Mouse (Mus musculus) common myeloid progenitor, adult 5-6 weeks (primary cell): ENCODE measurements around the gene Gm20683. TPM values are rescaled to one million over a fixed set of nuclear protein-coding genes. Genes with fewer than 3 reads are reported as not detected.
A peak's percentile ranks its signal among the peaks of the same experiment; 100 is the strongest.

Source experiments
- ATAC-seq: replicated peaks from 2 replicates; pipeline ENCODE4 v1.8.0; 2016; ENCODE audit warnings: low read depth, mild to moderate bottlenecking, moderate TSS enrichment, inconsistent platforms; ENCODE audit not compliant: poor library complexity, severe bottlenecking
- total RNA-seq: library from RNA; stranded (forward); fragments of 200-1000, 187-1606 nt; gene quantifications from 2 replicates; pipeline ENCODE4 v1.2.3, GENCODE M21; 2017

Gm20683 gene
- total RNA-seq, 1 experiment from 2014 or later = not detected

DNA sequence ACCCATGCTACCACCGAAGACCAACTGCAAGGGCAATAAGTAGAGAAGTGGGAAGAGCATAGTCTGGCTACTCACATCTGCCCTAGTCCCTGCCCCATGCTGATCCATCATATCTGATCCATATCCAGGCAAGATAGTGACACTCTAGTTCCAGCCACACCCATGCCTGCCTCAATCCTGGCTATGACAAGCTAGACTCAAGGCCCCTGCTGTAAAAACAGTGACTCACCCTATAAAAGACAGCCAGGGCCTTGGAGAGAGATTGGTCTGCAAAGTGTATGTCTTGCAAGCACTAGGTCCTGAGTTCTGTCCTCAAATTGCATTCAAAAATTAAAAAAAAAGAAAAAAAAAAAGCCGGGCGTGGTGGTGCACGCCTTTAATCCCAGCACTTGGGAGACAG is 35.1 kb downstream of the Gm20683 start:
- no peak for ATAC-seq

DNA sequence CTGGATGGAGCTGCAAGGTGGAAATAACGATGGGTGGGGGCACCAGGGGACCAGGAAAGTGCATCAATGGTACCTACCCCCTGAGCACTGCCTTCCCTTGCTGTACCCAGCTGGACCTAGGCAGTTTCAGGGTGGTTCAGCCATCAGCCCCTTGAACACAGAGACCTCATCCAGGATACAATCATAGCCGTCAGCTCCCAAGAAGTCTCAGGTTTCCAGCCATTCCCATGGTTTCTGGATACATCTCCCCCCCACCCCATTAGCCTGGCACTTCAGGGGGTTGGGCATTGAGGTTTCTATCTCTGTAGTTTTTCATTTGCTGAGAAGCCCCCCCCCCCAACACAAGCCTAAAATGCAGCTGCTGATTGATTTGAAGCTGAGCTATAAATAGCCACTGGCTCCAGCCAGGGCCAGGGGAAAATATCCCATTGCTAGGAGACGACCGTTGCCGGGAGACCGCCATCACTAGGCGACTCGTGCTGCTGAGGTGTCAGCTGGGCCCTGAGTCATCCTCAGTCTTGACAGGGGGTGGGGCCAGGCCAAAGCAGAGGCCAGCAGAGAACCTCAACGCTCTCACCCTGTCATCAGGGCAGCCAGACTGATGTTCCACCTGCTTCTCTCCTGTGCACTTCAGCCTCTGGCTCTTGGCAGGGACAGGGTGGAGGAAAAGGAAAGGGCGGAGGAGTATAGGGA is 38.6 kb downstream of the Gm20683 start:
- ATAC-seq = no peak; the same call in 1 of the 2 replicates

- ATAC-seq = peak; percentile 80
Observed at GRCm38 (mm10) chr17:25801029-25801428, 40.5 kb downstream of the Gm20683 start.

- peak; percentile 62 for ATAC-seq
Observed at GRCm38 (mm10) chr17:25796951-25797369, 44.6 kb downstream of the Gm20683 start, which contains the start of gene Metrn. Gene Metrn, minus strand, starts transcription at chr17:25797136.

GRCm38 (mm10) chr17:25796211-25796771 is 45.3 kb downstream of the Gm20683 start:
- no peak for ATAC-seq

DNA sequence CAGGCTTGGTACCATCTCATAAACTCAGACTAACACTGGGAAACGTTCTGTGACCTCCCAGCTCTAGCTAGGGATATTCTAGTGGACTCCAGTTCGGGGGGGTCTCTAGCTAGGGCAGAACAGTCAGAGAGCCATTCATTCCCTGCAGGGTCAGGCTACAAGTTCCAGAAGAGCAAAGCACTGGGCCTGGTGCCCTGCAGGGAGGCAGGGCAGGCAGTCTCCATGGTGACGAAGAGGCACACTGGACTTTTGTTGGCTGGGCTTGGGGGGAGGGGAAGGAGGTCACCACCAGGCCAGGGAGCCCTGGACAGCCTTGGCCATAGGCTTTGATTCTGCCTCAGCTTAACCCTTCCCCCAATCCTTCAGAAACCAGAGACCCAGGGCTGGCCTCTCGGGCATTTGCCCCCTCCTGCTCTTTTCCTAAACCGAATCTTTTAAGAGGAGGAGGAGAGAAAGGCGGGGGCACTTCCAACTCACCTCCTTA is 45.9 kb downstream of the Gm20683 start, which contains the start of gene AC134908.4:
AC134908.4 (minus strand) TSS at position 51 of the 484 bp plus-strand sequence.
- ATAC-seq = no peak

- no peak for ATAC-seq
Observed at GRCm38 (mm10) chr17:25794998-25795397, 46.6 kb downstream of the Gm20683 start.

- ATAC-seq = no peak
Observed at GRCm38 (mm10) chr17:25794197-25794596, 47.4 kb downstream of the Gm20683 start.

DNA sequence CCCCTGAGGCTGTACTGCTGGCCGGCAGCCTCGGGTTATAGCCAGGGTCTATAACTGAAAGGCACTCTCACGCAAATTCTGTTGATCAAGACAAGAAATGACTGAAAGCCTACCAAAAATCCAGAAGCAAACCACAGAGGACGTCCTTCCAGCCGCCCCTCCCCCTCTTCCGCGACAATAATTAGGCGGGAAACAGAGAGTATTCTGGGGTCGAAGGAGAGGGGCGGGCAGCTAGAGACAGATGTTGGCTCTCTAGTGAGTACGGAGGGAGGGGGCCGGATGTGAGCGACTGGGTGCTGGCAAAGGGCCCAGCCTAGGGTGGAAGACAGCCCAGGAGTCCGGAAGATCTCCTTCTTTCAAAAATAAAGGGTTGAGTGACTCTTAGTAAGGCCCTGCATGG is 48.9 kb downstream of the Gm20683 start, which contains the start of gene Fam173a:
Fam173a (minus strand) TSS at position 287 of the 400 bp plus-strand sequence.
- peak; percentile 62 for ATAC-seq

GRCm38 (mm10) chr17:25791843-25792527 is 49.6 kb downstream of the Gm20683 start:
- ATAC-seq = peak; percentile 69

GRCm38 (mm10) chr17:25791320-25791842 is 50.2 kb downstream of the Gm20683 start:
- ATAC-seq = no peak

DNA sequence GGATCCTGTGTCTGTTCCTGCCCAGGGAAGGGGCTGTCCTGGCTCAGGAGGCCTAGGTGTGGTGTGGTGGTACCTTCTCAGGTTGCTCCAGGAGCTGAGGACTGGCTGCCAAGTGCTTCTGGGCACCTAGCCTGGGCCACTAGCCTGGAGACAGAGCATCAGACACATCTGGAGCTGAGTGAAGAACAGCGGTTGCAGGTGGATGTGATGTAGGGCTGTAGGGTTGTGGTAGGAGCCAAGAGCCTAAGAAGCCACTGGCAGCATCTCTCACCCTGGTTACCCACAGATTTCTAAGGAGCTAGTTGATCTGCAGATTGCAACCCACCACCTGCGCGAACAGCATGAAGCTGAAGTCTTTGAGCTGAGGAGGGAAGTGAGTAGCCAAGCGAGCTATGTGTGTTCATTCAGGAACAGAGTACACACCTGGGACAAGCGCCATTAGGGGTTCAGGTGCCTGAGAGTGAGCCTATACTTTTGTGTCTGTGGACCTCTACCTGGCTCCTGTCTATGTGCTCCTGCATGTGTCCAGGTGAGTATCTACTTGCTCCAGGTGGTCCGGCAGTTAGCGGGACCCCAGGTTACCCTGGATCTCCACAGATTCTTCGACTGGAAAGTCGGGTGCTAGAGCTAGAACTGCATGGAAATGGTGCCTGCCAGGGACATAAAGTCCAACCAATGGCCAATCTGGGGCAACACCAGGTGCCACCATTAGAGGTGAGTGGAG is 54.6 kb downstream of the Gm20683 start:
- no peak for ATAC-seq

- ATAC-seq = no peak
Observed at GRCm38 (mm10) chr17:25786280-25786679, 55.3 kb downstream of the Gm20683 start, which contains the start of gene Ccdc78. Gene Ccdc78, plus strand, starts transcription at chr17:25786580.

GRCm38 (mm10) chr17:25785281-25785745 is 56.2 kb downstream of the Gm20683 start, which contains the start of gene Haghl:
Gene Haghl, minus strand, starts transcription at chr17:25785673.
- peak; percentile 91 for ATAC-seq

Other genes with a start within 250 kb of the Gm20683 start
- gene Gng13, start 124.6 kb downstream of the Gm20683 start, total RNA-seq = not detected in 2 replicates
- 17.0 and 28.5 TPM in 2 replicates for gene Chtf18, start 114.3 kb downstream of the Gm20683 start, total RNA-seq
- 3.0 and 3.9 TPM in 2 replicates for gene Rpusd1, start 114.1 kb downstream of the Gm20683 start, total RNA-seq
- not detected in 2 replicates for gene Mslnl, start 105.7 kb downstream of the Gm20683 start, total RNA-seq
- not detected in 2 replicates for gene Msln, start 87.4 kb downstream of the Gm20683 start, total RNA-seq
- 8.7 and 32.7 TPM in 2 replicates for gene Narfl, start 68.0 kb downstream of the Gm20683 start, total RNA-seq
- gene Haghl, start 56.1 kb downstream of the Gm20683 start, total RNA-seq = 13.6 and 28.4 TPM in 2 replicates
- not detected in 2 replicates for gene Ccdc78, start 55.2 kb downstream of the Gm20683 start, total RNA-seq
- gene Fam173a, start 48.9 kb downstream of the Gm20683 start, total RNA-seq = 47.9 and 51.1 TPM in 2 replicates
- gene AC134908.4, start 46.1 kb downstream of the Gm20683 start, total RNA-seq = 4.3 TPM in 1 of 2 replicates, not detected in the other
- gene Metrn, start 44.6 kb downstream of the Gm20683 start, total RNA-seq = 26.7 and 27.8 TPM in 2 replicates
- 0.18 TPM in 1 of 2 replicates, not detected in the other for gene Fbxl16, start 32.7 kb downstream of the Gm20683 start, total RNA-seq
- 10.2 and 21.0 TPM in 2 replicates for gene Wdr24, start 18.1 kb downstream of the Gm20683 start, total RNA-seq
- 15.4 and 21.7 TPM in 2 replicates for gene Jmjd8, start 12.9 kb downstream of the Gm20683 start, total RNA-seq
- gene Stub1, start 8.4 kb downstream of the Gm20683 start, total RNA-seq = 60.4 and 84.7 TPM in 2 replicates
- 0.46 TPM in 1 of 2 replicates, not detected in the other for gene Rhbdl1, start 4.5 kb downstream of the Gm20683 start, total RNA-seq
- gene Rhot2, start 3.1 kb upstream of the Gm20683 start, total RNA-seq = 23.7 and 29.7 TPM in 2 replicates
- gene Wdr90, start 19.7 kb upstream of the Gm20683 start, total RNA-seq = 18.6 and 23.8 TPM in 2 replicates
- 22.3 and 24.0 TPM in 2 replicates for gene Mcrip2, start 27.0 kb upstream of the Gm20683 start, total RNA-seq
- gene Mettl26, start 33.3 kb upstream of the Gm20683 start, total RNA-seq = 13.9 and 15.9 TPM in 2 replicates
- gene Wfikkn1, start 39.1 kb upstream of the Gm20683 start, total RNA-seq = 0.78 and 1.0 TPM in 2 replicates
- 1.0 and 7.0 TPM in 2 replicates for gene Rab40c, start 78.0 kb upstream of the Gm20683 start, total RNA-seq
- 50.4 and 62.4 TPM in 2 replicates for gene Pigq, start 103.2 kb upstream of the Gm20683 start, total RNA-seq
- gene Nhlrc4, start 103.2 kb upstream of the Gm20683 start, total RNA-seq = not detected in 2 replicates
- not detected in 2 replicates for gene A930017K11Rik, start 110.8 kb upstream of the Gm20683 start, total RNA-seq
- gene Capn15, start 144.0 kb upstream of the Gm20683 start, total RNA-seq = 4.1 and 4.6 TPM in 2 replicates
- gene Rab11fip3, start 227.8 kb upstream of the Gm20683 start, total RNA-seq = 0.97 and 2.2 TPM in 2 replicates
- 11.8 and 16.0 TPM in 2 replicates for gene Decr2, start 248.6 kb upstream of the Gm20683 start, total RNA-seq